Mouse (Mus musculus): ENCODE results near the gene Gm42906.

DNA sequence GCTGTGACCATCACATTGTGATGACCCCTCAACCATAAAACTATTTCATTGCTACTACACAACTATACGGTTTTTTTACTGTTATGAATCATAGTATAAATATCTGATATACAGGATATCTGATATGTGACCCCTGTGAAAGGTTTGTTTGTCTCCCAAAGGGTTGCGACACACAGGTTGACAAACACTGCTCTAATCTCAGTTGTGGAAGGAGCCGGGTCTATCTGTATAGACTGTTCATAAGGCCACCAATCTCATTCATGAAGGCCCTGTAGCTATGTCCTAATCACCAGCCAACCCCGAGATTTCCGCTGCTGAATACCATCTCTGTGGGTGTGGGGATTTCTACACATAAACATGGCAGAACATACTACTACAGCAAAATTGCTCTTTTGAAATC is 157.1 kb downstream of the Gm42906 start:
- TF ChIP-seq CTCF (IDR thresholded peaks at IDR 0.05; ENCODE audit: extremely low read depth, insufficient read depth, low read length), result no peak
- no peak for TF ChIP-seq POLR2A (IDR thresholded peaks at IDR 0.05; ENCODE audit: extremely low read depth, insufficient read depth, low read length)
